Mouse (Mus musculus) cerebellum, postnatal 36 days (tissue): Measurements from ENCODE around the gene Gm10181.
"Not testable (repeated sequence)": the region's sequence is repeated elsewhere in the genome, so short reads cannot be mapped to it uniquely, and the experiment has no call there.

Experiments
- DNase-seq, 2 experiments: peaks; one replicate each; pipeline ENCODE4 v3.0.0; 2021 to 2022; ENCODE audit warnings: mixed read lengths in 2 of 2

Gm10181 gene

DNA sequence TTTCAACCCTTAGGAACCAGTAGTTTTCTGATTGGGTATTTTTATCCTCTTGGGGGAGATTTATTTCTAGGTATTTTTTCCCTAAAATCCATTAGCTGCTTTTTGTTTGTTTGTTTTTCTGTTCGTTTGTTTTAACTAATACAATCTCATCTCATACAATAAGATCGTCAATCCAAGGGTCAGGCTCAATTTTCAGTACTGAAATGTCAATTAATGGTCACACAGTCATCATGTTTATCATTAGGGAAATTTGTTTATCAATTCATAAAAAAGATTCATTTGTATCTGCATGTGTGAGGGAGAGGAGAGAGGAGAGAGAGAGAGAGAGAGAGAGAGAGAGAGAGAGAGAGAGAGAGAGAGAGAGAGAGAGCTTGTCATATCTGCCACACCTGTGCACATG, at the start of gene Gm10181:
Gene Gm10181, plus strand, starts transcription at position 301 of the 400 bp plus-strand sequence.
- no peak for DNase-seq

DNA sequence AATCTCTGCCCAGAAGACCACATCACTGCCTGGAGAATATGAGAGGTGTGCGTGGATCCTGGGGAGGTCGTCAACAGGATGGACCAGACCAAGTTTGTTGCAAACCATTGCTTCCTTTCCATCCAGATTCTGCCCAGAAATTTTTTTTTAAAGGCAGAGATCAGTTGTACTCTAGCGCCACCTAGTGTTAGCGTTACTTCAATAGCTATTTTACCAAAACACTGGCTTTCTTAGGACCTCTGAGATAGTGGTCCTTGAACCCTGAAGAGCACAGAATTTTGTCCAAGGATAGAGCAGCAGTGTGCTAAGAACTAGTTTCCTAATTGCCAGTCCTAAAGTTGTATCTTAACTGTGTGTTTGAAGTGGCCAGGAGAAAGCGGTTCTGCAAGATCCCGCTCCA, 47.6 kb upstream of the Gm10181 start:
- peak in 1 of 2 experiments; percentile 36 for DNase-seq

DNA sequence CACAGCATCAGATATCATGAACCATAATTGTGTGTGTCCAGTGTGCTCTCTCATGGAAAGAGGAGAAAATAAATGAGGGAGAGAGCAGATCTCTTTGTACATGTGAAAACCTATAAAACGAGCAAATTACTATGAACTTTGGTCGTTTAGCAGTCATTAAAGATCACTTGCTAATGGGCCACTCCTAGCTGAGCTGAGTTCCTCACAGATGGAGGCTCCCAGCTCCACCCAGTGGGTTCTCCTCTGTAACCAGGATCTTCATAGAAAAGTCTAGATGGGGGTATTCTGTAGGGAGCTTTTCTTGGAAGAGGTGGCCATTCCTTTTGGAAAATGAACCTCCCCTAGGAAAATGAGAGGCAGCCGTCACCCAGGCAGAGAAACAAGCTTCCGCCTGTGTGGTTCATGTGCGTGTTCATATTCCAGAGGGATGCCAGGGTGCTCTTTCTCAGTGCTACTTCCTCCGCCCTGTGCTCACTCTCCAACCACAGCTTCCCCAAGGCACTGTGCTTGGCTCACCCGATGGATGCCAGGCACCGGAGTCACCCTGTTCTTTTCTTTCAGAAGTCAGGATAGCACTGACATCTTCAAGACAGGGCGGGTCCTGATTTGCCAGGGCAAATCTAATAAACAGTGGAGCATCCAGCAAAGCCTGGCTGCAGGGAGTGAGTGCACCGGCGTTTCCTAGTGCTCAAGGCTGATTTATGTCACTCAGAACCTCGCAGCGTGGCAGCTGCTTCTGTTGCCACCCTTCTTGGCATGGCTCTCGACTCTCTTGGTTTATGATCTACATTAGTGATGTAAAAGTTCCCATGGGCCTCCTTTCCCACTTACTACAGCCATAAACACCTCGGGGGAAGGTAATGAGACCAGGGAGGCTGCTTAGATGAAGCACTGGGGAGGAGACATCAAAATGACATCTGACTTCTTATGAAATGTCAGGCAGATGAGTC, 46.8 kb upstream of the Gm10181 start:
- no peak for DNase-seq

DNA sequence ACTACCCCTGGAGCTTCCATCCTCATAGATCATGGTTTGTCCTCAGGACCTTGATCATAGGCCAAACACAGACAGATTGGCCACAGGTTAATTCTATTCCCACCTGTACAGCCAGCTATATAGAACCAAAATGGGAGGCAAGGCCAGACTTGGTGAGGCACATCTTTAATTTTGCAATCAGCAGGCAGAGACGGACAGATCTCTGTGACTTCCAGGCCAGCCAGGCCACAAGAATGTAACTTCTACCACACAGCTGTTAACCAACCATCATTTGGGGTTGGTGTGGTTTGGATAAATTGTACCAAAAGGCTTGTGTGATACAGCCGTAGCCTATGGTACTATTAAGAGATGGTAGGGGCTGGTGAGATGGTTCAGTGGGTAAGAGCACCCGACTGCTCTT, 44.9 kb upstream of the Gm10181 start:
- DNase-seq, result no peak

DNA sequence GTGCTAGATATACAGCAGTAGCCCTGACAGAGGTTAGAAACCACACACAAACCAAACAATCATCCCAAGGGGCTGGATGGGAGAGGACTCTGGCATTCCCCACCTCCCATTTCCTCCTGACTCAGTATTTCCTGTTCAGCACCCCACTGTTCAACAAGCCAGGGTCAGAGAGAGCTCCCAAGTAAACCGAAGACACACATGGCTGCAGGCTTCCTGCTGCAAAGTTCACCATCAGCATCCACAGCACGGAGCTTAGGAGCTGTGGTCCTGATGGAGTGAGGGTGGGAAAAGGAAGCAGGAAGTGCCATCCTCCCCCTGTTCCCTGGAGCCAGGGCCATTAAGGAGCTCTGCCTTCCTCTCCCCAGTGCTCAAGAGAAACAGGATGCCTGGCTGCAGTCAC, 40.9 kb upstream of the Gm10181 start:
- no peak for DNase-seq

DNA sequence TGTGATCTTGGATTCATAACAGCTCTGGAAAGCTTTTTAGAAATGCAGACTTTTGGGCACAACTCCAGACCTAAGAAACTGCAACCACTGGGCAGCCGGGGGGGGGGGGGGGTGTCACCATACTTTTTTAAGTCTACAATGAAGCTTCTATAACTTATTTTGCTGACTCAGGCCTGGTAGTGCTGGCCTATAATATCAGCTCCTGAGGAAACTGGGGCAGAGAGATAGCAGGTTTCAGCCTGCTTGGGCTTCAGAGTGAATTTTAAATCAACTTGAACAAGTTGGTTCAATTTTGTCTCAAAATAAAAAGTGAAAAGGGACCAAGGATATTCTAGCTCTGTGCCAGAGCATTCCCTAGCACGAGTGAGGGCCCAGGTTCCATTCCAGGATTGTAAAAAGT, 40.3 kb upstream of the Gm10181 start:
- no peak for DNase-seq

DNA sequence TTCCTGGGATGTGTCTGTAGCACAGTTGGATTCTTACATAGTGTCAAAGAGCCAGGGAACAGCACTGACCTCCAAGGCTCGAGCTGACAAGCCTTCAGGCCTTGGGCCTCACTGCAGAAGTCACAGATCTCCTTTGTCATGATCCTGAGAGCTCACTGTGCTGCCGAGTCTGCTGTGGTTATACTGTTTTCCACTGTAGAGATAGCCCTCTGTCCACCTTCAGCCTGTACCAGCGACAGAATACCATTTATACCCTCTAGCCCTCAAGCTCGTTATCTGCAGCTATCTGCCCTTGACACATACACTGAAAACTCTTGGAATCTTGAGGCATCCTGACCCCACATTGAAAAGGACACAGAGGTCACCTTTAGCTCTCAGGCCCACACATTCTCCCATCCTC, 37.3 kb upstream of the Gm10181 start:
- no peak for DNase-seq

DNA sequence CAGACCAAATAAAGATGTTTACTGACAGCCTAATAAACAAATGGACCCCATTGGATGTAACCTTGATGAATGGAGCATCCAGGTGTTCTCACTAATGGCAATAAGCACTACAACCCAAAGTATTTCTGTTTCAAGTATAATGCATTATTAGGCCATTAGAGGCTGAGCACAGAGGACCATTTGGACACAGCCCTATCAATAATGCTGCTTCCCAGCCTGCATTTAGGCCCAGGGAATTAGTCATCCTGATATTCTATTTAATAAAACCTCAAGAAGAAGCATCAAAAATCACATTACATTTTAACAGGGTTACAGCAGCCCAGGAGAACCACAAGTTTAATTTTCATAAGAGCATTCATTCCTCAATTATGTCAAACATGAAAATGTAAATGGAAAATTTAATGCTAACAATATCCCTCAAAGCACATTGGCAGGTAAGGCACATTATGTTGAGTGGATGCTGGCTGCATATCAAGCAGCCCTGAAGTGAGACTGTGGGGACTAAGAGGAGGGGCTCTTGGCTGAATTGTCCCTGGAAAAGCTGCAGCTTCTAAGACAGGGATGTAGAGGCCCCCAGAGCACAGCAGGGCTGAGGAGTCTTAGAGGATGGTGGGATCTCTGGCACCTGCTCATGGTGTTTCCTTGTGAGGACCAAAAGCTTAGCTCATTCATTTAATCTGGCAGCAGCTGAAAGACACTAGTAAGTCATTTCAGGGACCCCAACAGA, 33.4 kb upstream of the Gm10181 start:
- no peak for DNase-seq

DNA sequence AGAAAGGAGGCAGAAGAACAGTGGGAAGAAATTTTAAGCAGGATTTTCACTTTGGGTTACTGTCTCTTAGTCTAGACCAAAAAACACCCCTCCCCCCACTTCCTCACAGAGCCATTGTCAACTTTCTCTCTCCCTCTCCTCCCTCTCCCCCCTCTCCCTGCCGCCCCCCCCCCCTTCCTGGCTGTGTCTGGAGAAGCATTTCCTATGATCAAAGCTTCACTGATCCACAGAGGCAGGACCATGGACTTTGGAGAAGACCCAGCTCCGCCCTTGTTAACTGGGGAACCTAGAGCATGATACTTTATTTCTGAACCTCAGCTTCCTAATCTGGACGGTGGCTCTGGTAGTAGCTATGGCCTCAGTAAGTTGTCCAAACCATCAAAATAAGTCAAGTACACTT, 30.5 kb upstream of the Gm10181 start:
- no peak for DNase-seq

DNA sequence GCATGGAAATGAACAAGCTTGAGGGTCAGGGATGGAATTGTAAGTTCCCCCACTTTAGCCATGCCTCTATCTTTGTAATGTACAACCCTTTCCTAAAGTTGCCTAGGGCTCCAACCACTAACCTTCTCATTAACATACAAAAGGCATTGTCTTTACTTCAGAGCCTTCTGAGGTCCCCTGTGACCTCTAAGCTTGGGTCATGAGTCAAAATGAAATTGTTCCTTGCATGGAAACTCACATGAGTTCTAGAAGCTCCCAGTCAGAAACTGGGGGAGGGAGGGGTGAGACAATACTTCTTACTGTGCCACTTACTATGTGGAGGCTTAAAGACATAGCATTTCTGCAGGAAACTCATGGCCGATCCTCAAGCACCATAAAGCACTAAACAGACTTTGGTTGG, 16.6 kb upstream of the Gm10181 start:
- DNase-seq, result no peak

DNA sequence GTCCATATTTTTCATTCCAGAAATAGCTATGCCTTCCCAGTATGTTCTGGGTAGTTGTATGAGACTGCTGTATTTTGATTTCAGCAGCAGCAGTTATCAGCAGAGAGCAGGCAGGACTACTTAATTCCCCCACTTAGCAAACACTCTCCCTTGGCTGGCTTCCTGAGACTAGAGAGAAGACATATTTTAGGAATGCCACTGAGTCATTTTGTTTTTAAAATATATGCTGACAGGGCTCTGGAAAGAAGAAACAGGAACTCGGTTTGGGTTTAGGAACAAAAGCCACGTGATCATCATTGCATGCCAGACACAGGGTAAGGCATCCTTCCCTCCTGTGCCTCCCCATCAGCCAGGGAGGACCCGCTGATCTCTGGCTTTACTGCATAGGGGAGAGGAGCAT, 13.2 kb upstream of the Gm10181 start:
- no peak for DNase-seq

DNA sequence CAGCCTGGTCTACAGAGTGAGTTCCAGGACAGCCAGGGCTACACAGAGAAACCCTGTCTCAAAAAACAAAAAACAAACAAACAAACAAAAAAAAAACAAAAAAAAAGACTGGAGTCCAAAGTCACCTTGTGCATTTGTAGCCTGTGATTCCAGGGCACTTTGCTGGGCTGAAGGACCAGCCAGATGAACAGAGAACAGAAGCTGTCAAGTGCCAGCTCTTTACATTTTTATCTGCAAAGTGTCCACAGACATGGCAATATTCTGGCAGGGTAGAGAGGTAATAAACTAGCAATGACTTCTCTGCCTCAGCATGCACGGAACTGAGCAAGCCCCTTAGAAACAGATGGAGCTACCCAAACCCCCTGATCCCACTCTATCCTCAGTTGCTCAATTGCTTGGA, 12.7 kb upstream of the Gm10181 start:
- DNase-seq, result no peak

DNA sequence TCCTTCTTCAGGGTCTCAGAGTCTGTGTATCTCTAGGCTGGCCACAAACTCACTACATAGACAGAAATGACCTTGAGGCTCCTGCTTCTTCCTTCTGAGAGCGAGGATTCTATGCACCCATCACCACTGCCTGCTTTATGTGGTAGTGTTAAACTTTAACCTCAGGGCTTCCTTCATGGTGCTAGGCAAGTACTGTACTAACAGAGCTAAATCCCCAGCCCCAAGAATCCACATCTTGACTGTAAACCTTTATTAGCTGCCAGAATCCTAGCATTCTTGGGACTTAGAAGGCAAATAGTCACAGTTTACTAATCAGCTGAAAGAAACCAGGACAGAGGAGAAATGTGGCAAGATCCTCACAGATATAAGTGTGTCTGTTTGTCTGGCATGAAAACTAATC, 1.6 kb downstream of the Gm10181 start:
- no peak for DNase-seq

DNA sequence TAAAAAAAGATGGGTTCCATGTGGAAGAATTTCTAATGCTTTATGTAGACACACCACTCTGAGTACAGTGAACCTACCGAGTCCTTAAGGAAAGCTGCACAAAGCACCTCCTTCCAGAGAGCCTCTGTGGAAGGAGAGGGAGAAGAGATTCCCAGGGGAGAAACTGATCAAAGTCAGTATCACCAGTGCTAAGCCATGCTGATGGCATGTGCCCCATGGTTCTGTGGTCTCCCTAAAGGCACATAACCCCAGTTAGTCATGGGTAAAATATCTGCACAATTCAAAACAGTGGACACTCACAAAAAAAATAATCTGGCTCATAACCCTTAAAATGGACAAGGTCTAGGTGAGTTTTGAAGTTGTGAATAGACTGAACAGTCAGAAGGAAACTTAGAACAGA, 13.7 kb downstream of the Gm10181 start:
- DNase-seq, result no peak

DNA sequence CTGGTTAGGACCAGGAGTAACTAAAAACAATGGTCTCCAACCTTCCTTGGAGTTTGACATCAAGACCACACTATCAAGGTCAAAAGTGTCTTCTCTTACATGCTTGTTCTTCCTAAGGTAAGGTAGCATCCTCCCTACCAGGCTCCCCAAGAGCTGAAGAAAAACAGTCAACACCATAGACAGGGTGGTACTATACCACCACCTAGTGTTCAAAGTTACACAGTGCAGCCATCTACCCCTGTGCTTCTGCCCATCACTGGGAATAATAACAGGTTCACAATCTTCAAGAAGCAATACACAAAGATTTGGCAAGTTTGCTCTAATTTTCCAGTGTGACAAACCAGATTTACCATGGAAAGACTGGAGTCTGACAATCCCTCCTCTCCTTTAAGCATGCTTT, 15.4 kb downstream of the Gm10181 start:
- DNase-seq, result peak; percentile 12 to 29

DNA sequence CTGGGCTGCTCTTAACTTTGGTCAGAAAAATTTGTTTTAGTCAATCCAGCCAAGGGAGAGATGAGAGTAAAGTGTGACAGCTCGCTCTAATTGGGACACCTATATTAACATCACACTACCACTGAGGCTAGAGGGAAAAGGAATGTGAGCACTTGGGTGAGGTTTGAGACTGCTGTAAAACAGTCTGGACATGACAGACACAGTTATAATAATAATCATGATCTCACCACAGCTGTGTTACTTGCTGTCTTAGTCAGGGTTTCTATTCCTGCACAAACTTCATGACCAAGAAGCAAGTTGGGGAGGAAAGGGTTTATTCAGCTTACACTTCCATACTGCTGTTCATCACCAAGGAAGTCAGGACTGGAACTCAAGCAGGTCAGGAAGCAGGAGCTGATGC, 34.4 kb downstream of the Gm10181 start:
- DNase-seq, result not testable (repeated sequence)

DNA sequence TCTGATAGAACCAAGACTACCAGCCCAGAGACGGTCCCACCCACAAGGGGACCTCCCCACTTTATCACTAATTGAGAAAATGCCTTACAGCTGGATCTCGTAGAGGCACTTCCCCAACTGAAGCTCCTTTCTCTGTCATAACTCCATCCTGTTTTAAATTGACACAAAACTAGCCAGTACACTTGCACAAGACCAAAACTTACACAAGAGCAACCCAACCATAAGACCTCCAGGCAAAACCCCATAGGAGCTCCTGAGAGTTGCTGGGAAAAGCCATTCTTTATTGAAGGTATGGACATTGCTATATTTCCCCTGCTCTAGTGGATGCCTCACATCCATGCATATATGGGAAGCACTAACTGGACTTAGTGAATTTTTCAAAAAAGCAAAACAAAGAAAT, 34.8 kb downstream of the Gm10181 start:
- no peak for DNase-seq

DNA sequence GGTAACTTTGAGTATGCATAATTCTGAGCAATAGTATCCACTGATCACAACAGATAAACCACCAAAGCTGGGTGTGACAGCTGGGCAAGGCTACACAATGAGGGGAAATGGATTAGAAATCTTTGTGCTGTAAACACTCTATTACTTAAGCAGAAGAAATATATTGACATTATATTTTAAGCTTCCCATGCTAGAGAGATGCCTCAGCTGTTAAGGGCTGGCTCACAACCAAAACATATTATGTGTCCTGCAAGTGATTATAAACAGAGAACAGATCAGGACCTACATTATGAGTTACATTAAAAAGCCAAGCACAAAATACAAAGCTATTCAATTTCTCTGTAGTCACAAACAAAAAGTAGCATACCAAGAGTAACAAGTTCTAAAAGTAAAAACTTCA, 43.0 kb downstream of the Gm10181 start:
- DNase-seq, result no peak

DNA sequence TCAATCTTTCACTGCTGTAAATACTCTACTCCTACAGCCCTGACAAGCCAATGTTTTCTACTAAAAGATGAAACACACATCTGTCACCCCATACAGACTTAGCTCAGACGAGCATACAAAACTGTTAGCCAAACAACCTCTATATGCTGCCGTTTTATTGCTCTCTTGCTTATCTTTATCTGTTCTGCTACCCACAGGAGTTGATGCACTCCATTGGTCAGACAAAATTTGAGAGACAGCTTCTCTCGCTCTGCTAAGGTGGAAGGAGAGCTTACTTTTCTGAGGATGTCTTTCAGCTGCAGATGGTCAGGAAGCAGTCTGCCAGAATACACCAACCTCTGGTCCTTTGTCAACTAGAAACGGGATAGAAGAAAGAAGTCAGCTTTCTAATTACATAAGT, 43.7 kb downstream of the Gm10181 start:
- no peak for DNase-seq

DNA sequence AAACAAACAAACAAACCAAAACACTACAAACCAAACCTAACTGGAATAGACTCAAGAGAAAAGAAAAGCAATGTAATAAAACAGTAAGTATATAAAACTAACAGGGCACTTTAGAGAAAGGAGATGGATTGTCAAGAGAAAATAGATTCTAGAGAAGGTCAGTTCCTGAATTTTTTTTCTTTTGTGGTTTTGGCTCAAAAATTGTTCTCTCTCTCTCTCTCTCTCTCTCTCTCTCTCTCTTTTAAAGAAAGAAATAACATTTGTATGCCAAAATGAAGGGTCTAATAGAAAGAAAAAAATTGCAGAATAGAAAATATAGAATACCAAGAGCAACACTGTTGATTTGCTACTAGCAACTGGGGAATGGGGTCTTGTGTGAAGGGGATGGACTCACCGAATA, 49.7 kb downstream of the Gm10181 start:
- DNase-seq, result no peak
